Mouse (Mus musculus): ENCODE measurements around the gene Gm5089.
"Not testable (repeated sequence)": the region's sequence is repeated elsewhere in the genome, so short reads cannot be mapped to it uniquely, and the experiment has no call there.

The Gm5089 gene

DNA sequence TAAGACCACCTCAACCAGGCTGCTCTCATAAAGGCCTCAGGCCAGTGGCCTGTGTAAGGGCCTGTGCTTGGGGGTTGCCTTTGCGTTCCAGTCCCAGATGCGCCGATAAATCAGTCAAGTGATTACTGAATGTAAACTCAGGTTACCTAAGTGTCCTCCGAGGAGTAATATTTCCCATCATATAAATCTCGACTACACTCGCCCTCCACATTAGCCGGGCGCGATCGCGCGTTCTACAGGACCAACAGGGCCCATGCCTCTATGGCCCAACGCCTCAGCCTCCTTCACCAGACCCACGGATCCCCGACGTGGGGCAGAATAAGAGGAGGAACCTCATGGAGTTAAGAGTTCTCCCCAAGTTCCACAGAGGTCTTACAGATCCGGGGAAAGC, 11.8 kb upstream of the Gm5089 start:
- DNase-seq, result no peak

DNA sequence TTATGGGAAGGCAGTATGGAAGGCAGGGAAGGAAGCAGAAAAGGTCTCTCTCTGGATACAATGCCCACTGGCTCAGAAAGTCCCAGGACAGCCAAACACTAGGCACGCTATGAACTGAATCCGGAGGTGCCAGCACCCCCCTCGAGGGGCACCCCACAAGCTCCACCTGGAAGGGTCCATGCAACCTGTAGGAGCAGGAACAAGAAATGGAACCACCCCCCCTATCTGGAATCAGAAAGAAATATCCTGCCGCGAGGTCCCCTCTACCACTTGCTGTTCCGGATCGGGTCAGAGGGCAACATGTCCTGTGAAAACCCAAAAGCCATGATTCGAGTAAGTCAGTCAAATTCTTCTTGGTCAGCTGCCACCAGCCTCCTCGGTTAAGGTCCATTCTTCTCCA, 11.1 kb upstream of the Gm5089 start:
- no peak for DNase-seq

DNA sequence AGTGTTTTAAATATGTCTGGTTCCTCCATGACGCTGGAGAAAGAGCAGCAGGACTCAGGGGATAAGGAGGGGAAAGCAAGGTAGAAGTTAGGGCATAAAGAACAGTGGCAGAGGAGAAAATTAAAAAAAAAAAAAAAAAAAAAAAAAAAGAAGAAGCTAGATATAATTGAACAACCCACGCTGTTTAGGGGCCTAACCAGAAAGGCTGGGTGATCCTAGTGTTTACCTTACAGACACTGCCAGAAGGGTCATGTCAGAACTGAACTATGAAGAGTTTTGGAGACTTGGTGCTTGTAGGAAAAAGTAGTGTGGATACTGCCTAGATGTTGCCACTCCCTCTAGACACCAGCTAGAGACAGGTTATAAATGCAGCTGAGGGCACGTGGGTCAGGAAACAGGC, 10.6 kb upstream of the Gm5089 start:
- DNase-seq, result no peak

DNA sequence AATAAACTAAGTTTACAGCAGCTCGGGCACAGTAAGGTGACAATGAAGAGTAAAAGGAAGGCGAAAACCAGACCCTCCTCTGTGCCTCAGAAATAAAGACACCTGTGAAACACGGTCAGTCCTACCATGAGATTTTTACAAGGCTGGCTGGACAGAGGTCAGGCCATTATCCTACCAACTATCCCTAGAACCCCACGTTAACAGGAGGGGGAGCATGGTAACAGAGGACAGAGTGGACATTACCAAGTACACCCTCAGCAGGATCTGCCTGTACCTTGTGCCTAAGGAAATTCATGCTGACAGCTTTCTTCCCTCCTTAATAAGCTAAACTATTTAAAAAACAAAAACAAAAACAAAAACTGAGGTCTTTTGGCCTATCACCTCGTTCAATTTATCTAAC, 9.3 kb upstream of the Gm5089 start:
- no peak for DNase-seq

DNA sequence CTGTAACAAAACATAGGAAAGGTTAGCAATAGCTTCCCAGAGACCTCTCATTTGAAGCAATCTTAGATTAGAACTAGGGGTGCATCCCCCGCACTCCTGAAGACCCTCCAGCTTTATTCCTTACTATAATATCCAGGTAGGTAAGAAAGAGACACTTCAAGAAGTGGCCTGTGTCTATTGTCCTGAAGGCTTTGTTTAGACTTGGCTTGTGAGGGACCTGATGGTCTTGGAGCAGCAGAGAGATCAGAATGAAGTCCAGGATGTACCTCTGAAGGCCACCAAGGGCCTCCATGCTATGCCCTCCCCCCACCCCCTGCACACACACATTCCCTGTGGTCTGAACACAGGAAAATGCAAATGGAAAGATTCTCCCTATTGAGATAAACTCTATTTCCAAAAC, 8.9 kb upstream of the Gm5089 start:
- no peak for DNase-seq

DNA sequence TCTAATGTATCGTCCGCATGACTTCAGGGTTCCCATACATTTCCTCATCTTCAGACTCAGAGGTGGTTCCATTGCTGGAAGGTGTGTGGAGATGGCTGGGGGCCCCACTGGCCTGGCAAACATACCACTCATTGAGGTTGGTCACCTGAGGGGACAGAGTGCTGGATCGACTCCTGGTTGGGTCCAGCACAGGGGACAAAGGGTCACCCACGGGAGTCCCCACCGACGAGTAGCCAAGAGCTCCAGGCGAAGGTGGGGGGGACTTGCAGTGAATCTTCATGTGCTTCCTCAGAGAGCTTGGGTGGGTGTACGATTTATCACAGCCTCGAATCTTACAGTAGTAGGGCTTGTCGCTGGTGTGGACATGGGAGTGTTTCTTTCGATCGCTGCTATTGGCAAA, 8.4 kb upstream of the Gm5089 start:
- not testable (repeated sequence) for DNase-seq

DNA sequence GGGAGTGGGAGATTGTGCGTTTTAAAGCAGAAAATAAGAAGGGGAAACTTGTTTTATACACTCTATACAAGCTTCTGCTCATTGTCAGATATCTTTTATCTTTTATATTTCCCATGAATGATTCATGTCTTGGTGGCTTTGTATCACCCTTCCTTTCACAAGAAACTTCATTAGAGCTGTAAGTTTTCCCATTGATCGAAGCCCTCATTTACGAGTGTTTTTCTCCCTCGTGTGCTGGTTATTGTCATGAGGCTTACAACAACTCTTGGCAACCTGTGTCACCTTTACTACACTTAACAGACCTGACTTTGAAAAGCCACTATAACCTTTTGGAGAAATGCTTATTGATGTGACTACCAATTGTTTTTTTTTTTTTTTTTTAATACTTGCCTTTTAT, 4.6 kb upstream of the Gm5089 start:
- no peak for DNase-seq

DNA sequence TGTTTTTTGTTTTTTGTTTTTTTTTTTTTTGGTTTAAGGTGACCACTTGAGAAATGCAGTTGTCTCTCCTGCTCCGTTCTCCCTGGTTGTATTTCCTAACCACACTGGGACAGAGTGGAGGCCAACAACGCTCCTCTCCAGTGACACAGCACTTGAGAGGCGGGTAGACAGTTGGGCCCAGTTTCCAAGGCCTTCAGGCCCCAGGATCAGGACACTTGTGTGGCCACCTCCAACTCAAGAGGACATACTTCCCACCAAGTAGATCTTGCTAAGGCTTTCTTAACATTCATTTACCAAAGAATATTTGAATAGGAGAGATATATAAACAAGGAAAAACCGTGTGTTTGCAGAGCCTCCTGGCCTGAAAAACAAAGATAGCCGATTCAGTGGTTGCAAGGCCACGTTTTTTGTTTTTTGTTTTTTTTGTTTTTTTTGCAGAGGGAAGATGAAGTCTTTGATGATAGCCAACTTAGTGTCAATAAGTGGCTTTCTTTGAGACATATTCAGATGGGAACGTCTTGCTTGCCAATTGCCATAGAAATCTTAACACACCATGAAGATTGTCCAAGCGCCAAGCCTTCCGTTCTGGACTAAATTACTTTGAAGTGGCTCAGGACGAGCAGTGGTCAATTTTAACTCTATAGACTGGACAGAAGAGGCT, 4.1 kb upstream of the Gm5089 start:
- no peak for DNase-seq

DNA sequence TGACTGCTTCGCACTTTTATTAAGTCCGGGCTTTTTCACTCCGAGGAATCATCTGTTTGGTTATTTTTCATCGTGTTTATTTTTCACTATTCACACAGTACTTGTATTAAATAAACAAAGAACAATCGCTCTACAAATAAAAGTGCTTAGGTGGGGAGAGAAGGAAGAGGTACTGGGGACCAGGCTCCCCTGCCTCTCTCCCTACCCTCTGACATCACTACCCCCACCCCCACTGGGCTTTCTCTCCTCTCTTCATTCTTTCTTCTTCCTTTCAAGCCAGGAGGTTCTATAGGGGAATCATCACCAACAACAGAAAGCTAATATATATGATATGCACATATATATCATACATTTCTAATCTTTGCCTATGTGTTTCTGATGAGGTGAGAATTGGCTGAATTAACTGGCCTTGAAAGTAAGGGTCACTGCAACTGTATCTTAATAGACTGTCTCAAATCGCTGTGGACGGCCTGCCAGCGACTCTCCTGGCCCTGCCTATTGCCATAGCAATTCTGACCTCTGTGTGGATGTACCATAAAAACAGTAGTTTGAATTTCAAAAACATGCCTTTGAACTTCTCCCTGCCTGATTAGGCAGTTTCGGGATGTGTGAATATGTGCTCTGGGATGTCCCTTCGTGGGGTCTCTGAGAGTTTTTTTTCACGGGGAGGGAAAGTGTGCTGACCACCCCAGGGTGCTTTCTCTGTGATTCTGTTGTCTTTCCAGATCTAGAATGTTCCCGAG, 3.3 kb upstream of the Gm5089 start:
- DNase-seq, result no peak

DNA sequence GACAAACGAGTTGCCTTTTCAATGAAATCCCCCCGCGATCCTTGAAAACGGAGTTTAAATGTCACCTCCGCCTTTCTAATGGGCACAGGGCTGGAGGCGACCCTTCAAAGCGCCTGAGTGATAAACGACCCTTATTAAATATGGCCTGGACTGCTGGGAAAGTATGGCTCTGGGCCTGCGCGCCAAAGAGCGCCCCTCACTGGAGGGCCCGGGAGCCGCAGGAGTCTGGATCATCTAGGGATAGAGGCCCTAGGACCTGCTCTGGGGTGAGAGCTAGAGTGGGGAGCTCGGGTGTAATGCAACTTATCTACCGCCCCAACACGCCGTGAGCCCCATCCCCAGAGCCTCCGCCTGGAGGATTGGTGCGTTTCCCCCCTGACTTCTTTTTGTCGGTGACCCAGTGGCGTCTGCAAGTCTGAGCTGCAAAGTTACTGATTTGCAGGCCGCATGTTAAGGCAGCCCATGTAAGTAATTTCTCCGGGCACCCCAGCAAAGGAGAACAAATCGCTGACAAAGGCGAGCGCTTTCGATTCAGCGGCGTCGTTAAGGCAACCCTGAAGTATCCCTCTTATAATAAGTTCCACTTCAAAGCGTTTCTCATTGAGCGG, 2.6 kb upstream of the Gm5089 start:
- DNase-seq, result no peak

DNA sequence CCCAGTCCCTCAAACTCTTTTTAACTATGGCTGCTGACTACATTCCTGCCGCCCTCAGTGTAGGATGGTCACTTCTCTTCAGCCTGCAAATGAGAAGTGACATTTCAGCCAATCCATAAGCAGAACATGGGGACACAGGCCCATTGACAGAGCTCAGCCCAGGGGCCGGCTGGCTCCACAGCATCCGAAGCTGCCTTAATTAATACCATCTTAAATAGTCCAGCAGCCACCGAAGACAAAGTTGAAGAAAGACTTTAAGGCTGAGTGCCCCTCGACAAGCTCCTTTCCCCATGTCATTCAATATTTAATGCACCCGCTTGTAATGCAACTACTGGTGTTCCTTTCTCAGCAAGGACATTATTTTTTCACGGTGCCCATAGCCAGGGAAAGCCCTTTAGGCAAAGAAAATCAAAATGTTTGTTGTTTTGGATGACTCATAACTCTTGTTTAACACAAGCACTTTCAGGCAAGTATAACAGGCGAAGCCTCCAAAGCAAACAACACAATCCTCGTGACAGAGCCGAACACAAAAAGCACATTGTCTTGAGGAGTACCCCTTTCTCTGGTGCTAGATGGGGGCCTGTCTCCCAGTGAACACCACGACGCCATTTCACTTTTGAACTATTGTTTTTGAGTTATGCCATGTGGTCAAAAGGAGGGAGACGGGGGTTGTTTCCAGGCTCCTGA, 1.9 kb upstream of the Gm5089 start:
- no peak for DNase-seq

DNA sequence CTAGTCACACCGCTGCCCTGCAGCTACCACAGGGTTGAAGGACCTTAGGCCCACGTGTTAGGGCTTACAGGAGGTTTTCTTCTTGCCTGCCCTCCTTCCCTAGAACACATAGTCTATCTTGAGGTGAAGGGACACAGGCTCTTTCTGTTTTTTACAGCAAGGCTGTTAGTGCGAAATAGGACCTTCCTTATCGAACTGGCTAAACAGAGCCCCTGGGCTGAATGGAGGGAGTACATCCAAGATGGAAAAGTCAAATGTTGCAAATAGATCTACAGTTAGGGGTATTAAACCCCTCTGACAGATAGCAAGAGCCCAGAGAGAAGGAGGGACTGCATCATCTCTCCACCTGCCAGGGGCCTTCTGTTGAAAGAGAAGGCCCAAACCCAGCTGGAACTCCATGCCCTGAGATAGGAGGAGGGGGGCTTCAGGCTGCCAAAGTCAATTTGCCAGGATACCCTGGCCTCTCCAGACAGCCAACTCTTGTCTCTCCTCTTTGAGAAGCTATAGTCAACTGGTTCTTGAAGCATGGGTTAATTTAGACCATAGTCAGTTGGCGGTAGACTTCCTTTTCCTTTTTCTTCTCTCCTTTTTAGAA, 733 bp upstream of the Gm5089 start:
- DNase-seq, result no peak

DNA sequence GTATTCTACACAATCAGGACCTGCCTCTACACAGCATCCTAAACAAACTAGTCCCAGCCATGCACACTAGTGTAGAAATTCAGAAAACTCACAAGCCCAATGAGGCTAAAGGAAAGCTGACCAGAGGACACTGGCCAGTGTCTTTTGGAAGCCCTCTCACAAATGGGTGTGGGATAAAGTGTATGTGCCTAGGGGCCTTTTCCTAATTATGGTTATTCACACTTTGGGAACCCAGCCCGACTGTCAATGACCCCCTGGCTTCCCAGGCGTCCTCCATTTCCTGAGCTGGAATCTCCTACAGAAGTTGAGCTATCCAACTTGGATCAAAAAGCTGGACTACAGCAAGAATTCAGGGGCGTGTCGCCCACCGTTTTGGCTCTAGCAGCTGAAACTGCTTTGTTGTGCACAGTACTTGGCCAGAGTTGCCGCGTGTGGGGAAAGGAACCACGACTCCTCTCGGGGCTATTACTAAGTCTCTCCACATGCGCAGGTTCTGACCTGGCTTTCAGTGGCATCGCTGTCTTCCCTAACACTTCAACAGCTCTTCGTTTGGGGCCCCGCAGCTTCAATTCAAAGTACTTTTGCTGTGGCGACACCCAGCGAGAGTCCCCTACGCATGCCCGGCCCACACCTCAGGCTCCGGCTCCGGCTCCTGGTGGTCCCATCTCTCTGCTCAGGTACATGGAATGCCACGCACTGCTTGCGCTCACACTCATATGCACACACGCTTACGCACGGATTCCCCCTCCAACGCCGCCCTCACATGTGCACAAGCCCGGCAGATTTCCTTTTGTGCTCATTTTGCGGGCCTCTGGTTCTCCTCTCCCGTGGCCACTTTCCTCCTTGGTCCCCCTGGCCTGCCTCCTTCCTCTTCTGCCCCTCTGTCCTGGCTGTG, 1.1 kb downstream of the Gm5089 start:
- DNase-seq, result no peak

DNA sequence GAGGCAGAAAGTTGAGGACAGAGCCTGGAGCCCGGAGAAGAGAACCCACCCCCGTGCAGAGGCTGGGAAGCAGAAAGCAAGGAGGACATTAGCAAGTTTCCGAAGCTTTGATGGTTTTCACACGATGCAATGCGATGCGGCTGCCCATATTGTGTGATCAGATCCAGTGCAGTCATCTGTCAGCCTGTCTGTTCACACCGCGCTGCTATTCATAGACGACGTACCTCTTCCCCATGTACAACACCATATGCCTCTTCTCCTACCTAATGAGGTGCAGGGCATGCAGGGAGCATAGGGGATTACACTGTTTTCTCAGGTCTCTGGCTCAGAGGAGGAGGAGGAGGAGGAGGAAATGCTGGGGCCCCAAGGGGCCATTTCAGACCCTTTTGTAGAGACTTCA, 14.1 kb downstream of the Gm5089 start:
- no peak for DNase-seq

DNA sequence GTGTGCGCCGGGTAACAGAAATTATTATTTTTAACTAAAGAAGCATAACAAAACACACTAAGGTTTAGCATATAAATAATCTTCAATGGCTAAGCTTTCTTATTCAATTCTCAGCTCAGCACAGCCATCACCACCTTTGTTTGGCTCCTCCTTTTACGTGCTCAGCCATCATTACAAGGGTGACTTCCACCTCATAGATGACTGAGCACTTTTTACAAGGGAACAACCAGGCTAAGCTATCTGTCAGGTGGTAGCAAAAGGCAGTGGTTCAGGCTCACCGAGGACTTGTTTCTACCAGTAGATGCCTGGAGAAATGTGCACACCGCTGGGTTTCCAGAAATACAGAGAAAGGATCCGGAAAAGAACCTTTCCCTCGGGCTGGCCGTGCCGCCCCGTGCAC, 16.9 kb downstream of the Gm5089 start:
- DNase-seq, result no peak

DNA sequence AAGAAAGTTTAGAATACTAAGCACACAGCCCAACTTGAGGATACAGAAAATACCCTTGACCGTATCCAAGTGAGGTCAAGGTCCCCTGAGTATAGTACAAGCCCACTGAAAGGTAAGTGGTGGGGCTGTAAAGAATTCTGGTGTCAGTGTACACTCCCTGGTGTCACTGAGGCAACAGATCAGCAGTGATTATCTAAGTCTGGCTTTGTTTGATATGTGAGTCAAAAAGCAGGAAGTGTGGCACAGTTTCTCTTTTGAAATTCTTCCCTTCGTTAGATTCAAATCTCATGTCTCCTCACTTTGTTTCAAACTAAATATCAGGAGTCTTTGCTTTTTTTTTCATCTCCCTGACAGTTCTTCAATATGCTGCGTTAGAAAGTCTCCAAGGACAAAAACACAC, 18.4 kb downstream of the Gm5089 start:
- DNase-seq, result no peak

DNA sequence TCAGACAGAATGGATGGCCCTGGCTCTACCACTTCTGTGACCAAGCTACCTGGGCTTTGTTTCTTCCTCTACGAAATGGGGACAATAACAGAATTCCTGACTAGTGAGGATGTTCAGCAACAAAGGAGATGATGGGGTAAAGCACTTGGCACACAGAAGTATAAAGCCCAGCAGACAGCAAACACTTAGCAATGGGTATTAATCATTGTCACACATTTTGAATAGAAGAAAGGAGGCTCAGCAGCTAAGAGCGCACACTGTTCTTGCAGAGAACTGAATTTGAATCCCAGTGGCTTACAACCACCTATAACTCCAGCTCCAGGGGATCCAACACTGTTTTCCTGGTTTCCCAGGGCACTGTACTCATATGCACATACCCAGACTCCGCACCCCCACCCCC, 23.3 kb downstream of the Gm5089 start:
- no peak for DNase-seq

DNA sequence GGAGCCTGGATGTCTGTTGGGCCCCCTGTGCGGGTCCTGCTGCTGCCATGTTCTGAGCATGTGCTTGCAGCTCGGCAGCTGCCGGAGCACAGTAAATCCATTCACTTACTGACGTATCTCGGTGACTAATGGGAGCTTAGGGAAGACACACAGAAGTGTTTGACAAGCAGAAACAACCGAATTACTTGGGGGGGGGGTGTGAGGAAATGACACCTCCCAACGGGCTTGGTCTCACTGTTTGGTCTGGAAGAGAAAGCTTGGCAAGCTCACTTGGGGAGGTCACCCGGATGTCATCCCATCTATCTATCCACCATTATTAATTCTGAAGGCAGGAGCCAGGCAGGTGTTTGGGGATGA, 23.7 kb downstream of the Gm5089 start:
- no peak for DNase-seq

DNA sequence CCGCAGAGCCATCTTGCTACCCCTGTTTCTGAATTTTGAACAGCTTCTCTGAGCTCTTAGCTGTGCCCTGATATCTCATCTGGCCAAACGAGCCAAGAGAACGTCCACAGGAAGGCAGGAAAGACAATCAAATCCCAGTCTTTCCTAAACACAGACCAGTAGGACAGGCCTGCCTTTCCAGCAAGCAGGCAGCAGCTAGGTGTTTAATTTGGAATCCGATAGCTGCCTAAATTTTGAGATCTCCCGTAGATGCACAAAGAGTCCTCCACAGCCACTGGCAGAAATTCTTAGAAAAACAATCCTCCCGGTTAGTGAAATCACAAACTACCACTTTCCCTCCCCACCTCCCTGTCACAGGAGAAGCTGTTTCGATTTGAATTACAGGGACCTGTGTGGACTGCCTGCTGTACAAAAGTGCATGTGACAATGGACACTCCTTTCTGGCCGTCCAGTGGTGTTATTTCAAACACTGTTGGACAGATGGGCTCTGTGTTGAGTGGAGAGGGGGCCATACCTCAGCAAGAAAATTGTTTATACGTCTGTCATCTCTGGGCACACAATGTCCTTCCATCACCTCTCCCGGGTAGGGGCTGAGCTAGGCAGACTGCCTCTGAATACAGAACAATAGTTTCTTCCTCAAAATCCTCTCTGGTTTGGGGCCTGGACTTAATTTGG, 24.2 kb downstream of the Gm5089 start:
- DNase-seq, result no peak

DNA sequence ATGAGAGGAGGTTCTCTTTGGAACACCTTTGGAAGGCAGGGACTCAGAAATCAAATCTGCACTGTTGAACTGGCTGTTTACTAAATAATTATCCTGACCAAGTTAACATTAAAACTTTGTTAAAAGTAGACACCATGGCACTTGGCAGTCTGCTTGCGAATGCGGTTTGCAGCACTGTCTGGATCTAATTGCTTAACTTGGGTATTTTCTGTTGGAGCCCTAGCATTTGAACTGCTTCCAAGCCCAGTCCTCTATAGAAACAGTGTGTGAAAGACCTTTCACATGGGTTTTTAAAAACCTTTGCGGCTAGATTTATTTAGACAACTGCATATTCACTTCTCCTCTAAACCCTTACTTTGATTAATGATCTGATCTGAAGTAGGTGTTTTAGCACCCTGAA, 26.5 kb downstream of the Gm5089 start:
- no peak for DNase-seq

DNA sequence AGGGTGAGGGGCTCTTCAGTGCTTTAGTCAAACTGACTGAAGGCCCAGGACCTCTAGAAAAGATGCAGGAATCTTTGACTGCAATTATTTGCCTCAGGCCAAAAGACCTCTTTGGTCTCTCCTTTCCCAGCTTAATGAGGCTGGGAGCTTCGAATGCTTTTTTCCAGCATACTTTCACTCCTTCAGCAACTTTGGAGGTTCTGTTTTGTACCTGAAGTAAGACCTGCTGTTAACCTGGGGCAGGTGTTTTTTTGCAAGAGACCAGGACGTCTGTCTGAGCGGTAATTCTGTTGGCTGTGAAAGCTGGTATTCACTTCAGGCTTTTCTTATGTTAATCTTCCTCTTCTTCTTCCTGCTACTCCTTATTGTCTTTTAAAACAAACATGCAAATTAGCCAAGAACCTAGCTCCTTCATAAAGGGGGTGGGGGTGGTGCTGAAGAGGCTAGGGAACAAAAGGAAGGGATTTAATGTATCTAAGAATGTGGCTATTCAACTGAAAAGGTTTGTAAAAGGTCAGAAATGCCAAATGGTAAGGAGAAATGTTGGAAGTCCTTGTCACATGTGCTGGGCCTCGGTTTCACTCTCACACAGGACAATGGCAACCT, 34.6 kb downstream of the Gm5089 start:
- no peak for DNase-seq

DNA sequence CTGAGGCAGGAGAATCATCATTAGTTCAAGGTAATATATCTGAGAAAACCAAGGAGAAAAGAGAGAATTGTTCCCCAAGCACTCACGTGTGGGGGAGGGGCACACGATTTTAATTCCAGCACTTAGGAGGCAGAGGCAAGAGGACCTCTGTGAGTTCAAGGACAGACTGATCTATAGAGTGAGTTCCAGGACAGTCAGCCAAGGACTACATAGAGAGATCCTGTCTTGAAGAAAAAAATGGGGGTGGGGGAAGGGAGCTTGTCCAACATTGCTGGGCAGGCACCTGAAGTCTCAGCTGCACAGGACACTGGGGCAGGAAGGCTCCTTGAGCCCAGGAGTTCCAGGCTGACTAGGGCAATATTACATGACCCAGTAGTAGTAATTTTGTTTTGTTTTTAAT, 36.1 kb downstream of the Gm5089 start:
- no peak for DNase-seq
